Mouse (Mus musculus) embryonic facial prominence, embryonic 15.5 days (tissue): ENCODE data around the gene Cav1. TPM values are rescaled to one million over a fixed set of nuclear protein-coding genes. Genes with fewer than 3 reads are reported as not detected.

Experiments
- ATAC-seq: fragments of 200-750 bp; cut with Nextera tagmentation; 2 replicates; pipeline ENCODE4 v1.8.0; 2017; ENCODE audit warnings: low read depth, moderate TSS enrichment; ENCODE audit not compliant: insufficient number of reproducible peaks, low FRiP score, low TSS enrichment
- H3K27ac ChIP-seq: fragments of 300-500 bp; sonication (generic); replicated peaks from 2 replicates; pipeline ENCODE4 v1.5.1; 2015; ENCODE audit warnings: mild to moderate bottlenecking, inconsistent platforms
- H3K27me3 ChIP-seq: fragments of 300-500 bp; sonication (generic); 2 replicates; pipeline ENCODE4 v1.6.1; 2015; ENCODE audit warnings: inconsistent platforms
- H3K36me3 ChIP-seq: fragments of 300-500 bp; sonication (generic); 2 replicates; pipeline ENCODE4 v1.6.1; 2015; ENCODE audit warnings: mild to moderate bottlenecking, inconsistent platforms
- H3K4me1 ChIP-seq: fragments of 300-500 bp; sonication (generic); 2 replicates; pipeline ENCODE4 v1.6.1; 2015; ENCODE audit warnings: inconsistent platforms
- H3K4me2 ChIP-seq: fragments of 300-500 bp; sonication (generic); replicated peaks from 2 replicates; pipeline ENCODE4 v1.6.1; 2015; ENCODE audit warnings: mild to moderate bottlenecking, inconsistent platforms
- H3K4me3 ChIP-seq: fragments of 300-500 bp; sonication (generic); replicated peaks from 2 replicates; pipeline ENCODE4 v1.5.1; 2015; ENCODE audit warnings: mild to moderate bottlenecking, inconsistent platforms
- H3K9ac ChIP-seq: fragments of 300-500 bp; sonication (generic); 2 replicates; pipeline ENCODE4 v1.6.1; 2015; ENCODE audit warnings: inconsistent platforms
- H3K9me3 ChIP-seq: fragments of 300-500 bp; sonication (generic); replicated peaks from 2 replicates; pipeline ENCODE4 v1.6.1; 2016; ENCODE audit warnings: inconsistent platforms
- WGBS: fragments of 180-500 bp; shearing (Covaris S2); methylation state at CpG from one replicate; pipeline ENCODE4 v1.1.7; 2015; 5-methylcytosine and 5-hydroxymethylcytosine counted together
- polyA plus RNA-seq: library from polyadenylated mRNA; unstranded; fragments of >200 nt; fragmentation: Nextera tagmentation; extraction: Ambion mirVana; gene quantifications from 2 replicates; pipeline ENCODE4 v1.2.1, GENCODE M21; 2015

The Cav1 gene
- polyA plus RNA-seq, 1 experiment from 2014 or later = 209 TPM

- H3K9ac ChIP-seq = no peak overlapping the region
- H3K4me3 ChIP-seq = no peak overlapping the region
- H3K36me3 ChIP-seq = no peaks in the 10 kb centered on the region
- no peaks in the 10 kb centered on the region for H3K27me3 ChIP-seq
- H3K27ac ChIP-seq = peak overlapping the region; percentile 85; the same call in 1 of the 2 replicates
- H3K4me2 ChIP-seq = no peak overlapping the region
- H3K9me3 ChIP-seq = no peaks in the 10 kb centered on the region
- H3K4me1 ChIP-seq = peaks cover 9% of the 10 kb centered on the region
- 44% methylated on average over 1 of the region's 1 CpGs for WGBS
- ATAC-seq = no peak
Measured at GRCm38 (mm10) chr6:17317944-17318343, 11.8 kb downstream of the Cav1 start.

- H3K4me3 ChIP-seq = no peak overlapping the region
- no peaks in the 10 kb centered on the region for H3K36me3 ChIP-seq
- no peaks in the 10 kb centered on the region for H3K9me3 ChIP-seq
- no peak overlapping the region for H3K4me2 ChIP-seq
- no peak for ATAC-seq
- no peak overlapping the region for H3K27ac ChIP-seq
- WGBS = 73% methylated on average over 6 of the region's 6 CpGs
- no peak overlapping the region for H3K9ac ChIP-seq
- H3K4me1 ChIP-seq = peaks cover 5% of the 10 kb centered on the region
- H3K27me3 ChIP-seq = no peaks in the 10 kb centered on the region
Measured at GRCm38 (mm10) chr6:17321976-17322375, 15.8 kb downstream of the Cav1 start.

GRCm38 (mm10) chr6:17327216-17327615 is 21.1 kb downstream of the Cav1 start:
- no peaks in the 10 kb centered on the region for H3K9me3 ChIP-seq
- peak overlapping the region; percentile 28; the same call in 1 of the 2 replicates for H3K4me2 ChIP-seq
- H3K27ac ChIP-seq = peak overlapping the region; percentile 18; the same call in 1 of the 2 replicates
- peaks cover 10% of the 10 kb centered on the region for H3K4me1 ChIP-seq
- no peaks in the 10 kb centered on the region for H3K36me3 ChIP-seq
- 15% methylated on average over 11 of the region's 11 CpGs for WGBS
- no peak overlapping the region for H3K9ac ChIP-seq
- ATAC-seq = no peak
- 0 out of 2 replicates have a peak overlapping the region, but pooled peaks have one; percentile 10 for H3K4me3 ChIP-seq
- no peaks in the 10 kb centered on the region for H3K27me3 ChIP-seq

- Histone ChIP-seq H3K27me3 (no peaks in the 10 kb centered on the region), H3K27ac (no peak overlapping the region), H3K9ac (no peak overlapping the region), H3K4me1 (peaks cover 6% of the 10 kb centered on the region; the same call in 1 of the 2 replicates), H3K4me3 (no peak overlapping the region), H3K36me3 (no peaks in the 10 kb centered on the region), H3K4me2 (no peak overlapping the region), H3K9me3 (no peaks in the 10 kb centered on the region)
- WGBS = 69% methylated on average over 3 of the region's 3 CpGs
- no peak for ATAC-seq
Measured at GRCm38 (mm10) chr6:17329801-17330200, 23.7 kb downstream of the Cav1 start.

GRCm38 (mm10) chr6:17337724-17338123 is 31.6 kb downstream of the Cav1 start:
- 88% methylated on average over 2 of the region's 2 CpGs for WGBS
- ATAC-seq = no peak
- H3K27ac ChIP-seq = no peak overlapping the region
- H3K4me1 ChIP-seq = no peaks in the 10 kb centered on the region
- H3K9ac ChIP-seq = no peak overlapping the region
- no peak overlapping the region for H3K4me2 ChIP-seq
- no peaks in the 10 kb centered on the region for H3K9me3 ChIP-seq
- 0 out of 2 replicates have a peak, but pooled peaks cover 3% of the 10 kb centered on the region for H3K36me3 ChIP-seq
- no peak overlapping the region for H3K4me3 ChIP-seq
- no peaks in the 10 kb centered on the region for H3K27me3 ChIP-seq

- Histone ChIP-seq H3K4me1 (no peaks in the 10 kb centered on the region), H3K9me3 (no peaks in the 10 kb centered on the region), H3K36me3 (0 out of 2 replicates have a peak, but pooled peaks cover 3% of the 10 kb centered on the region), H3K4me3 (no peak overlapping the region), H3K27me3 (no peaks in the 10 kb centered on the region), H3K27ac (no peak overlapping the region), H3K4me2 (no peak overlapping the region), H3K9ac (no peak overlapping the region)
- ATAC-seq = no peak
- WGBS = 16% methylated on average over 2 of the region's 2 CpGs
Measured at GRCm38 (mm10) chr6:17340406-17340805, 34.3 kb downstream of the Cav1 start.

GRCm38 (mm10) chr6:17348011-17348410 is 41.9 kb downstream of the Cav1 start:
- Histone ChIP-seq H3K4me3 (no peak overlapping the region), H3K27me3 (no peaks in the 10 kb centered on the region), H3K4me2 (no peak overlapping the region), H3K9ac (no peak overlapping the region), H3K9me3 (no peaks in the 10 kb centered on the region), H3K27ac (no peak overlapping the region), H3K4me1 (no peaks in the 10 kb centered on the region), H3K36me3 (no peaks in the 10 kb centered on the region)
- ATAC-seq = no peak
- 44% methylated on average over 3 of the region's 3 CpGs for WGBS

GRCm38 (mm10) chr6:17350803-17351202 is 44.7 kb downstream of the Cav1 start:
- Histone ChIP-seq H3K4me3 (no peak overlapping the region), H3K9me3 (no peaks in the 10 kb centered on the region), H3K27ac (no peak overlapping the region), H3K9ac (no peak overlapping the region), H3K4me2 (no peak overlapping the region), H3K4me1 (no peaks in the 10 kb centered on the region), H3K27me3 (no peaks in the 10 kb centered on the region), H3K36me3 (no peaks in the 10 kb centered on the region)
- no peak for ATAC-seq
- 77% methylated on average over 5 of the region's 5 CpGs for WGBS

- H3K4me3 ChIP-seq = no peak overlapping the region
- H3K4me1 ChIP-seq = no peaks in the 10 kb centered on the region
- no peak overlapping the region for H3K27ac ChIP-seq
- WGBS = 14% methylated on average over 6 of the region's 6 CpGs
- no peak for ATAC-seq
- no peaks in the 10 kb centered on the region for H3K9me3 ChIP-seq
- no peak overlapping the region for H3K4me2 ChIP-seq
- no peaks in the 10 kb centered on the region for H3K36me3 ChIP-seq
- H3K27me3 ChIP-seq = no peaks in the 10 kb centered on the region
- no peak overlapping the region for H3K9ac ChIP-seq
Measured at GRCm38 (mm10) chr6:17358896-17359690, 53.0 kb downstream of the Cav1 start.

- H3K4me1 ChIP-seq = no peaks in the 10 kb centered on the region
- ATAC-seq = no peak
- H3K27ac ChIP-seq = no peak overlapping the region
- H3K27me3 ChIP-seq = no peaks in the 10 kb centered on the region
- no peak overlapping the region for H3K4me3 ChIP-seq
- 41% methylated on average over 3 of the region's 3 CpGs for WGBS
- no peaks in the 10 kb centered on the region for H3K9me3 ChIP-seq
- H3K36me3 ChIP-seq = no peaks in the 10 kb centered on the region
- H3K4me2 ChIP-seq = no peak overlapping the region
- no peak overlapping the region for H3K9ac ChIP-seq
Measured at GRCm38 (mm10) chr6:17362771-17363170, 56.6 kb downstream of the Cav1 start.

GRCm38 (mm10) chr6:17363446-17364179 is 57.5 kb downstream of the Cav1 start:
- WGBS = 85% methylated on average over 17 of the region's 17 CpGs
- no peak overlapping the region for H3K9ac ChIP-seq
- ATAC-seq = no peak

More at GRCm38 (mm10) chr6:17363446-17364179, 57.5 kb downstream of the Cav1 start:
- Histone ChIP-seq H3K36me3 (no peaks in the 10 kb centered on the region), H3K27me3 (no peaks in the 10 kb centered on the region), H3K4me2 (no peak overlapping the region), H3K4me1 (no peaks in the 10 kb centered on the region), H3K27ac (no peak overlapping the region), H3K9me3 (no peaks in the 10 kb centered on the region), H3K4me3 (no peak overlapping the region)
